Mouse (Mus musculus) CH12.LX (cell line): ENCODE measurements at regions not wholly inside any gene's neighbourhood (a gene's known extent, or its start where the extent isn't known, plus 50 kb on each side); places are given as distances from the start of the nearest gene placed in this dataset.

Source experiments
- DNase-seq: peaks from one replicate; pipeline ENCODE4 v3.0.0-alpha.2; 2013; ENCODE audit errors: extremely low read depth
- H3K27ac ChIP-seq: 2 replicates; pipeline ENCODE4 v1.5.1; 2012; ENCODE audit warnings: low read depth, mild to moderate bottlenecking, control low read depth, moderate library complexity; ENCODE audit not compliant: insufficient read depth
- H3K27me3 ChIP-seq: replicated peaks from 2 replicates; pipeline ENCODE3; 2012; ENCODE audit warnings: inconsistent platforms
- H3K36me3 ChIP-seq, 2 experiments: replicated peaks in 1 of 2; 2 replicates each; pipeline versions ENCODE3 to v1.6.1; 2012; ENCODE audit warnings: inconsistent platforms in 1 of 2, low read length in 1 of 2, mild to moderate bottlenecking in 1 of 2, mixed read lengths in 1 of 2, moderate library complexity in 1 of 2; ENCODE audit not compliant: control insufficient read depth in 1 of 2, insufficient read depth in 1 of 2
- H3K4me1 ChIP-seq, 2 experiments: 2 replicates each; pipeline ENCODE4 v1.6.1; 2012; ENCODE audit warnings: inconsistent platforms in 1 of 2, moderate library complexity in 1 of 2; ENCODE audit not compliant: insufficient read depth in 2 of 2, control insufficient read depth in 1 of 2
- H3K4me2 ChIP-seq: 2 replicates; pipeline ENCODE4 v1.6.1; 2012; ENCODE audit warnings: low read depth, mild to moderate bottlenecking, control low read depth; ENCODE audit not compliant: poor library complexity, insufficient read depth, severe bottlenecking
- H3K4me3 ChIP-seq, 3 experiments: fragments of 150-350 bp in 1 of 3; sonication (generic) in 1 of 3; replicated peaks in 1 of 3; 2 replicates each; pipeline versions ENCODE3 to v1.5.1; 2011 to 2012; ENCODE audit warnings: low read depth in 2 of 3, low read length in 2 of 3, mild to moderate bottlenecking in 2 of 3, moderate library complexity in 2 of 3, control low read depth in 1 of 3, improper control_type of control experiment in 1 of 3, inconsistent platforms in 1 of 3, mixed read lengths in 1 of 3; ENCODE audit not compliant: poor library complexity in 1 of 3
- H3K79me2 ChIP-seq: replicated peaks from 2 replicates; pipeline ENCODE4 v1.6.1; 2012; ENCODE audit warnings: mild to moderate bottlenecking, moderate library complexity; ENCODE audit not compliant: control insufficient read depth, poor library complexity, insufficient read depth, severe bottlenecking; ENCODE audit errors: extremely low read depth
- H3K9ac ChIP-seq: 2 replicates; pipeline ENCODE4 v1.6.1; 2012; ENCODE audit warnings: low read depth, mild to moderate bottlenecking, control low read depth, moderate library complexity; ENCODE audit not compliant: insufficient read depth
- H3K9me3 ChIP-seq: replicated peaks from 2 replicates; pipeline ENCODE3; 2012; ENCODE audit warnings: low read length, inconsistent platforms, mixed read lengths
- CTCF ChIP-seq, 2 experiments: IDR thresholded peaks in 1 of 2; conservative IDR thresholded peaks in 1 of 2; 2 replicates each; pipeline ENCODE4 v1.5.1; 2011 to 2012; ENCODE audit warnings: low read depth in 2 of 2, low read length in 2 of 2, improper control_type of control experiment in 1 of 2, inconsistent platforms in 1 of 2, mild to moderate bottlenecking in 1 of 2, moderate library complexity in 1 of 2
- E2F4 ChIP-seq: IDR thresholded peaks from 2 replicates; pipeline ENCODE4 v1.6.1; 2011; ENCODE audit warnings: low read depth, low read length, improper control_type of control experiment; ENCODE audit not compliant: insufficient replicate concordance
- ELF1 ChIP-seq: IDR thresholded peaks from 2 replicates; pipeline ENCODE4 v1.6.1; 2014; ENCODE audit warnings: low read depth, mild to moderate bottlenecking, inconsistent platforms, low read length, improper control_type of control experiment
- ETS1 ChIP-seq: conservative IDR thresholded peaks from 2 replicates; pipeline ENCODE4 v1.6.1; 2012; ENCODE audit warnings: low read depth, mild to moderate bottlenecking, inconsistent platforms, low read length, improper control_type of control experiment, moderate library complexity
- GABPA ChIP-seq: IDR thresholded peaks from 2 replicates; pipeline ENCODE4 v1.6.1; 2012; ENCODE audit warnings: low read depth, low read length, improper control_type of control experiment, inconsistent platforms; ENCODE audit not compliant: insufficient replicate concordance
- JUN ChIP-seq: IDR thresholded peaks from 2 replicates; pipeline ENCODE4 v1.6.1; 2011; ENCODE audit warnings: low read depth, mild to moderate bottlenecking, low read length, improper control_type of control experiment, moderate library complexity; ENCODE audit not compliant: insufficient read depth
- JUND ChIP-seq: conservative IDR thresholded peaks from 2 replicates; pipeline ENCODE4 v1.6.1; 2011; ENCODE audit warnings: low read depth, low read length, improper control_type of control experiment
- KAT2A ChIP-seq: IDR thresholded peaks from 2 replicates; pipeline ENCODE4 v1.6.1; 2012; ENCODE audit warnings: low read length, improper control_type of control experiment, inconsistent platforms; ENCODE audit not compliant: insufficient replicate concordance
- NELFE ChIP-seq: IDR thresholded peaks from 2 replicates; pipeline ENCODE4 v1.6.1; 2011; ENCODE audit warnings: low read depth, low read length, improper control_type of control experiment
- RCOR1 ChIP-seq: conservative IDR thresholded peaks from 2 replicates; pipeline ENCODE4 v1.6.1; 2012; ENCODE audit warnings: low read depth, mild to moderate bottlenecking, inconsistent platforms, low read length, improper control_type of control experiment
- TCF12 ChIP-seq: IDR thresholded peaks from 2 replicates; pipeline ENCODE4 v1.6.1; 2014; ENCODE audit warnings: low read depth, mild to moderate bottlenecking, inconsistent platforms, low read length, improper control_type of control experiment
- UBTF ChIP-seq: IDR thresholded peaks from 2 replicates; pipeline ENCODE4 v1.6.1; 2012; ENCODE audit warnings: low read depth, mild to moderate bottlenecking, inconsistent platforms, low read length, improper control_type of control experiment, moderate library complexity
- USF1 ChIP-seq: IDR thresholded peaks from 2 replicates; pipeline ENCODE4 v1.6.1; 2014; ENCODE audit warnings: low read depth, mild to moderate bottlenecking, inconsistent platforms, low read length, improper control_type of control experiment
- USF2 ChIP-seq: conservative IDR thresholded peaks from 2 replicates; pipeline ENCODE4 v1.6.1; 2011; ENCODE audit warnings: low read depth, low read length, improper control_type of control experiment
- ZMIZ1 ChIP-seq: IDR thresholded peaks from 2 replicates; pipeline ENCODE4 v1.6.1; 2012; ENCODE audit warnings: low read depth, mild to moderate bottlenecking, inconsistent platforms, low read length, improper control_type of control experiment
- ZNF384 ChIP-seq: IDR thresholded peaks from 2 replicates; pipeline ENCODE4 v1.6.1; 2012; ENCODE audit warnings: low read depth, low read length, improper control_type of control experiment, inconsistent platforms
- dilution Hi-C: fragments of 300-500 bp; cut with MboI; formaldehyde crosslinking; loops from 2 replicates; pipeline ENCODE4 v1.14.3; 2020; ENCODE audit warnings: low sequenced_read_pairs; ENCODE audit not compliant: extremely low pct_unique_long_range_greater_than_20kb, extremely low pct_ligation_motif_present
- in situ Hi-C: fragments of 300-500 bp; cut with MboI; formaldehyde crosslinking; loops from 3 replicates; pipeline ENCODE4 v1.14.3; 2019; ENCODE audit warnings: low sequenced_read_pairs, low pct_ligation_motif_present, low pct_unique_long_range_greater_than_20kb, mixed read lengths

DNA sequence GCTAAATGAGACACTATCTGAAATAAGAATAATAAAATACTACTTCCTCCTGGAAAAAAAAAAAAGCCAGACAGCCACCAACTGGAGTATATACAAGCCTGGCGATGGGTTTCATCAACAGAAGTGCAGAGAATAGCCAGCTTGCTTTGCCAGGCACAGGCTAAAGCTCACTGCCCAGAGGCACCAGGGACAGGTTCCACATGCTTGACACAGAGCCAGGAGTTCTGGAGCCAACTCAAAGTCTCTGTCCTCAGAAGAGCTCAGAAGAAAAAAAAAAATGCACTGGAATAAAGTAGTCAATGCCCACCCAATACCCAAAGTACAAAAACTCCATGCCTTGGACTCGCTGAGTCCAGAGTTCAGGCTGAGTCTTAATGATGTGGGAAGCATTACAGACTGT lies 250.3 kb upstream of the Rgma start:
- Histone ChIP-seq H3K9ac (no peak overlapping the region), H3K36me3 (no peaks in the 10 kb centered on the region), H3K27me3 (no peaks in the 10 kb centered on the region), H3K4me3 (no peak overlapping the region), H3K79me2 (no peaks in the 10 kb centered on the region), H3K4me1 (no peaks in the 10 kb centered on the region), H3K9me3 (no peaks in the 10 kb centered on the region), H3K27ac (no peak overlapping the region), H3K4me2 (no peak overlapping the region)
- DNase-seq, result no peak
- dilution Hi-C loops, result no loop called here
- in situ Hi-C loops, result no loop called here
- no peak for TF ChIP-seq ELF1
- TF ChIP-seq USF1, result no peak
- no peak for TF ChIP-seq NELFE
- no peak for TF ChIP-seq ZMIZ1

DNA sequence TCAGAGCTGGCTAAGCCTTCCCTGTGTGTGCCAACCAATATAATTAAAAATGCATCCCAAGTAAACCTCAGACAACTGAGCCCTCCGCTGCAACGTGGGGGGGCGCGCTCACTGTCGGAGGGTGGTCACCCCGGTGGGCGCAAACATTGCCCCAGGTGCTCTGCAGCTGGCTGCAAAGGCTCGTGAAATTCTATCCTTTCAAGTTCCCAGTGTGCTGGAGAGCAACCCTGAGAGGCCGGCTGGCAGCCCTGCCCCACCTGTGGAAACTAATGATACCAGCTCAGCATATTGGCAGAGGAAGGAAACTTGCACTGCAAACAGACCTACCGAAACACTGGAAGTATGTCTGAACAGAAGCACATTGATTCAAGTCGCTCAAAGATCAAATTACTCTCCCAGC lies 249.4 kb upstream of the Rgma start:
- TF ChIP-seq ZNF384 (no peak), USF2 (no peak), CTCF (conservative IDR thresholded peaks at IDR 0.05 in 1 of 2, IDR thresholded peaks at IDR 0.05 in 1 of 2; ENCODE audit: low read depth in 2 of 2, low read length in 2 of 2) (no peak), ETS1 (no peak), E2F4 (no peak), JUN (no peak), JUND (no peak), ZMIZ1 (no peak), TCF12 (no peak), KAT2A (no peak), UBTF (no peak), GABPA (no peak), RCOR1 (no peak)
- no peaks in the 10 kb centered on the region for H3K36me3 ChIP-seq
- in situ Hi-C loops, result no loop called here
- no peak for DNase-seq
- no peaks in the 10 kb centered on the region for H3K9me3 ChIP-seq
- no peak overlapping the region for H3K9ac ChIP-seq
- no peak overlapping the region for H3K4me2 ChIP-seq
- no peaks in the 10 kb centered on the region for H3K4me1 ChIP-seq
- H3K79me2 ChIP-seq, result no peaks in the 10 kb centered on the region
- no peak overlapping the region for H3K4me3 ChIP-seq
- no peaks in the 10 kb centered on the region for H3K27me3 ChIP-seq
- dilution Hi-C loops, result no loop called here
- H3K27ac ChIP-seq, result no peak overlapping the region
